Mouse (Mus musculus) c-Kit-positive CD71-negative TER-119-negative erythroid progenitor cells, embryonic 14.5 days (primary cell): Measurements from ENCODE around the gene Angptl7.

Source experiments
- DNase-seq: peaks from one replicate; pipeline ENCODE4 v3.0.0-alpha.2; 2013; ENCODE audit warnings: low read depth

Angptl7 gene

GRCm38 (mm10) chr4:148495160-148495559 lies 5.1 kb downstream of the Angptl7 start:
- DNase-seq: no peak

- no peak for DNase-seq
These were observed 8.8 kb downstream of the Angptl7 start for GRCm38 (mm10) chr4:148491448-148491847.

GRCm38 (mm10) chr4:148490502-148490901 lies 9.8 kb downstream of the Angptl7 start:
- DNase-seq: no peak

- no peak for DNase-seq
These were observed 12.4 kb downstream of the Angptl7 start for GRCm38 (mm10) chr4:148487841-148488240.

- no peak for DNase-seq
These were observed 15.7 kb downstream of the Angptl7 start for GRCm38 (mm10) chr4:148484511-148484910.

- DNase-seq: no peak
These were observed 18.6 kb downstream of the Angptl7 start for GRCm38 (mm10) chr4:148481557-148482168.

GRCm38 (mm10) chr4:148480245-148480644 lies 20.0 kb downstream of the Angptl7 start:
- no peak for DNase-seq

- DNase-seq: no peak
These were observed 26.8 kb downstream of the Angptl7 start for GRCm38 (mm10) chr4:148473496-148473895.

- DNase-seq: no peak
These were observed 27.7 kb downstream of the Angptl7 start for GRCm38 (mm10) chr4:148472436-148473174.

- no peak for DNase-seq
These were observed 28.9 kb downstream of the Angptl7 start for GRCm38 (mm10) chr4:148471363-148471806.

- DNase-seq: no peak
These were observed 30.6 kb downstream of the Angptl7 start for GRCm38 (mm10) chr4:148469487-148470252.

GRCm38 (mm10) chr4:148468396-148468795 lies 31.9 kb downstream of the Angptl7 start:
- no peak for DNase-seq

- no peak for DNase-seq
These were observed 33.7 kb downstream of the Angptl7 start for GRCm38 (mm10) chr4:148466511-148467079.

GRCm38 (mm10) chr4:148464869-148465268 lies 35.4 kb downstream of the Angptl7 start:
- no peak for DNase-seq

GRCm38 (mm10) chr4:148464301-148464700 lies 36.0 kb downstream of the Angptl7 start:
- no peak for DNase-seq

GRCm38 (mm10) chr4:148463208-148463960 lies 36.9 kb downstream of the Angptl7 start:
- DNase-seq: no peak

- DNase-seq: no peak
These were observed 37.5 kb downstream of the Angptl7 start for GRCm38 (mm10) chr4:148462717-148463116.

GRCm38 (mm10) chr4:148461772-148462171 lies 38.5 kb downstream of the Angptl7 start:
- DNase-seq: no peak

GRCm38 (mm10) chr4:148460656-148461284 lies 39.5 kb downstream of the Angptl7 start:
- no peak for DNase-seq

- DNase-seq: no peak
These were observed 44.7 kb downstream of the Angptl7 start for GRCm38 (mm10) chr4:148455477-148456025.

GRCm38 (mm10) chr4:148453707-148454106 lies 46.6 kb downstream of the Angptl7 start:
- no peak for DNase-seq
